ENCODE assay signal across 9 mouse cellular contexts in the genomic region with DNA sequence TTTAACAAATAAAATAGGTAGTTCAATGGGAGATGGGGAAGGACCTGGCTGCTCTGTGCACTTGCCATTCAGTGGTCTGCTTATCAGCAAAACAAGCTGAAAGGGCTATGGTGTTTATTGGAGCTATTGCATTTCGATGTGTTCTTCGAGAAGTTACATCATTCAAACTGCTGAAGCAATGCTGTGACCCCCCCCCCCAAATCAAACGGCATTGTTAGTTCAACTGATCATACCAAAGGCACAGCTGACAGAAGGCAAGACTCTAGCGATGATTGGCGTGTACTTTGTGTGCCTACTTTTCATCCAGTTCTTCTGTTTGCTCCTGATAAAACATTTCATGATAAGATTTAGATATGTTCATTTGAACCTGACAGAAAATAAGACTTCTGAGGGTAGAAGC. TPM values are rescaled to one million over a fixed set of nuclear protein-coding genes. Genes with fewer than 3 reads are reported as not detected.
DNase-seq lines count a peak whose midpoint lies in the region; ATAC-seq lines count a peak whose summit lies in the region.
"Had no signal": no experiment of that assay in that cellular context is flagged by ENCODE, and none has a peak within 500 bp of the region (broad histone marks: within the 10 kb centered on the region; RNA-seq: fewer than 3 reads in every experiment).

No protein-coding gene starts in this region.

- ATAC-seq in kidney, embryonic 14.5 days (ENCODE audit: low FRiP score, low TSS enrichment): no peak
- no peak for ATAC-seq in embryonic facial prominence, embryonic 12.5 days (ENCODE audit: insufficient number of reproducible peaks, insufficient read depth, low FRiP score, low TSS enrichment)

- H3K4me3 ChIP-seq in kidney, embryonic 14.5 days (ENCODE audit: low read length): peak overlapping the region; percentile 23
- H3K4me3 ChIP-seq in embryonic facial prominence, embryonic 12.5 days: peak overlapping the region; percentile 73
- H3K4me3 ChIP-seq in limb, embryonic 10.5 days: peak overlapping the region; percentile 73

- H3K9ac ChIP-seq in kidney, embryonic 14.5 days (ENCODE audit: low read depth, low read length): peak overlapping the region; percentile 43; the same call in 1 of the 2 replicates
- no peak overlapping the region for H3K9ac ChIP-seq in embryonic facial prominence, embryonic 12.5 days

- 75% methylated on average over 5 of the region's 5 CpGs for WGBS in kidney, embryonic 14.5 days
- 65% methylated on average over 5 of the region's 5 CpGs for WGBS in embryonic facial prominence, embryonic 12.5 days
- WGBS in limb, embryonic 10.5 days: 81% methylated on average over 5 of the region's 5 CpGs

- no peaks in the 10 kb centered on the region for H3K27me3 ChIP-seq in kidney, embryonic 14.5 days (ENCODE audit: control insufficient read depth, insufficient read depth, low read length)
- no peaks in the 10 kb centered on the region for H3K27me3 ChIP-seq in embryonic facial prominence, embryonic 12.5 days
- H3K27me3 ChIP-seq in limb, embryonic 10.5 days (ENCODE audit: low read depth, poor library complexity, severe bottlenecking): no peaks in the 10 kb centered on the region

- peaks cover 15% of the 10 kb centered on the region for H3K4me1 ChIP-seq in kidney, embryonic 14.5 days (ENCODE audit: control insufficient read depth, insufficient read depth, low read length)
- H3K4me1 ChIP-seq in embryonic facial prominence, embryonic 12.5 days: peaks cover 18% of the 10 kb centered on the region
- peaks cover 29% of the 10 kb centered on the region for H3K4me1 ChIP-seq in limb, embryonic 10.5 days

- peaks cover 23% of the 10 kb centered on the region for H3K36me3 ChIP-seq in kidney, embryonic 14.5 days (ENCODE audit: control insufficient read depth, insufficient read depth, low read length)
- peaks cover 25% of the 10 kb centered on the region for H3K36me3 ChIP-seq in embryonic facial prominence, embryonic 12.5 days
- peaks cover 31% of the 10 kb centered on the region for H3K36me3 ChIP-seq in limb, embryonic 10.5 days

- peak overlapping the region; percentile 38 for H3K4me2 ChIP-seq in kidney, embryonic 14.5 days (replicated peaks; ENCODE audit: low read depth, low read length)
- peak overlapping the region; percentile 93 for H3K4me2 ChIP-seq in embryonic facial prominence, embryonic 12.5 days (replicated peaks)

- H3K27ac ChIP-seq in kidney, embryonic 14.5 days (ENCODE audit: low read depth, low read length): 0 out of 2 replicates have a peak overlapping the region, but pooled peaks have one; percentile 33
- peak overlapping the region; percentile 85 for H3K27ac ChIP-seq in embryonic facial prominence, embryonic 12.5 days
- H3K27ac ChIP-seq in limb, embryonic 10.5 days: peak overlapping the region; percentile 97

- H3K9me3 ChIP-seq in kidney, embryonic 14.5 days (ENCODE audit: control insufficient read depth, low read length): no peaks in the 10 kb centered on the region
- no peaks in the 10 kb centered on the region for H3K9me3 ChIP-seq in embryonic facial prominence, embryonic 12.5 days
- H3K9me3 ChIP-seq in limb, embryonic 10.5 days (replicated peaks): no peaks in the 10 kb centered on the region

- no peak for DNase-seq in kidney, postnatal 10 days
- DNase-seq in limb, embryonic 10.5 days (ENCODE audit: low spot score): no peak
- peak; percentile 20 for DNase-seq in neural tube, embryonic 10.5 days (ENCODE audit: extremely low spot score, low spot score)
- no peak for DNase-seq in cerebellum, postnatal 4 days (ENCODE audit: low spot score in 2 of 2)
- no peak for DNase-seq in layer of hippocampus, postnatal 36 days
- DNase-seq in frontal cortex, postnatal 25 days (ENCODE audit: low spot score in 2 of 2): no peak

RNA-seq across cellular contexts. Expression of a gene that starts 0.8 kb away (rescaled TPM):
- 78.7 and 87.5 TPM in 2 replicates for polyA plus RNA-seq in kidney, embryonic 14.5 days (2014; fragmentation: Nextera tagmentation; extraction: Ambion mirVana)
- 122 and 132 TPM in 2 replicates for polyA plus RNA-seq in embryonic facial prominence, embryonic 12.5 days (2016; fragmentation: Nextera tagmentation; extraction: Ambion mirVana)
- 127 and 134 TPM in 2 replicates for polyA plus RNA-seq in limb, embryonic 10.5 days (2016; fragmentation: Nextera tagmentation; extraction: Ambion mirVana)
- total RNA-seq in layer of hippocampus, postnatal 36 days (2021): 10 to 100 TPM; 64.2 to 71.6 TPM

RNA-seq across cellular contexts. Expression of a gene that starts 22.3 kb away (rescaled TPM):
- not detected in 2 replicates for polyA plus RNA-seq in kidney, embryonic 14.5 days (2014; fragmentation: Nextera tagmentation; extraction: Ambion mirVana)
- 0.19 TPM in 1 of 2 replicates, not detected in the other for polyA plus RNA-seq in embryonic facial prominence, embryonic 12.5 days (2016; fragmentation: Nextera tagmentation; extraction: Ambion mirVana)
- not detected in 2 replicates for polyA plus RNA-seq in limb, embryonic 10.5 days (2016; fragmentation: Nextera tagmentation; extraction: Ambion mirVana)
- not detected for total RNA-seq in layer of hippocampus, postnatal 36 days (2021)
- total RNA-seq: gastrocnemius, adult 8-10 months had no signal

Comparison
In these comparisons a context has a peak if more than half of its experiments do, and no peak if none do; other contexts are left out.
1. H3K27ac ChIP-seq: peak in every context shown above with its lines; median percentile 97 in limb, embryonic 10.5 days; 85 in embryonic facial prominence, embryonic 12.5 days; 33 in kidney, embryonic 14.5 days.
2. H3K4me3 ChIP-seq: peak in every context shown above with its lines; median percentile 73 in embryonic facial prominence, embryonic 12.5 days; 73 in limb, embryonic 10.5 days; 23 in kidney, embryonic 14.5 days.